Mouse (Mus musculus) forebrain, embryonic 11.5 days (tissue): ENCODE measurements around the gene P4hb. TPM values are rescaled to one million over a fixed set of nuclear protein-coding genes. Genes with fewer than 3 reads are reported as not detected.

Experiments used
- ATAC-seq: fragments of 200-750 bp; cut with Nextera tagmentation; replicated peaks from 2 replicates; pipeline ENCODE4 v1.8.0; 2017; ENCODE audit warnings: moderate TSS enrichment; ENCODE audit not compliant: low FRiP score
- DNase-seq: peaks from one replicate; pipeline ENCODE4 v3.0.0-alpha.2; 2017; ENCODE audit warnings: low spot score
- H3K27ac ChIP-seq: fragments of 300-500 bp; sonication (generic); 2 replicates; pipeline ENCODE4 v1.5.1; 2014; ENCODE audit warnings: low read depth, low read length
- H3K27me3 ChIP-seq: fragments of 300-500 bp; sonication (generic); 2 replicates; pipeline ENCODE4 v1.6.1; 2014; ENCODE audit warnings: mild to moderate bottlenecking, low read length, mixed read lengths; ENCODE audit not compliant: control insufficient read depth, insufficient read depth
- H3K36me3 ChIP-seq: fragments of 300-500 bp; sonication (generic); 2 replicates; pipeline ENCODE4 v1.6.1; 2014; ENCODE audit warnings: mild to moderate bottlenecking, low read length, moderate library complexity, mixed read lengths; ENCODE audit not compliant: control insufficient read depth, insufficient read depth
- H3K4me1 ChIP-seq: fragments of 300-500 bp; sonication (generic); replicated peaks from 2 replicates; pipeline ENCODE4 v1.6.1; 2014; ENCODE audit warnings: low read length, mixed read lengths; ENCODE audit not compliant: control insufficient read depth, insufficient read depth
- H3K4me2 ChIP-seq: fragments of 300-500 bp; sonication (generic); 2 replicates; pipeline ENCODE4 v1.6.1; 2014; ENCODE audit warnings: low read depth, mild to moderate bottlenecking, low read length, moderate library complexity, mixed read lengths; ENCODE audit not compliant: severe bottlenecking
- H3K4me3 ChIP-seq: fragments of 300-500 bp; sonication (generic); 2 replicates; pipeline ENCODE4 v1.5.1; 2014; ENCODE audit warnings: low read depth, low read length
- H3K9ac ChIP-seq: fragments of 300-500 bp; sonication (generic); 2 replicates; pipeline ENCODE4 v1.6.1; 2014; ENCODE audit warnings: low read length
- H3K9me3 ChIP-seq: fragments of 300-500 bp; sonication (generic); 2 replicates; pipeline ENCODE4 v1.6.1; 2016; ENCODE audit warnings: low read length, mixed read lengths; ENCODE audit not compliant: control insufficient read depth
- WGBS: fragments of 180-500 bp; shearing (Covaris S2); extraction: QIAGEN DNeasy Blood & Tissue Kit; methylation state at CpG from one replicate; pipeline ENCODE4 v1.1.7; 2014; 5-methylcytosine and 5-hydroxymethylcytosine counted together
- polyA plus RNA-seq: library from polyadenylated mRNA; unstranded; fragments of >200 nt; fragmentation: Nextera tagmentation; extraction: Ambion mirVana; gene quantifications from 2 replicates; pipeline ENCODE4 v1.2.1, GENCODE M21; 2014

The P4hb gene
- polyA plus RNA-seq, 1 experiment from 2014 or later, result 439 TPM

GRCm38 (mm10) chr11:120554834-120555233, 18.2 kb downstream of the P4hb start:
- H3K9me3 ChIP-seq, result no peaks in the 10 kb centered on the region
- H3K27me3 ChIP-seq, result no peaks in the 10 kb centered on the region
- DNase-seq, result no peak
- H3K4me1 ChIP-seq, result peaks cover 3% of the 10 kb centered on the region; the same call in 1 of the 2 replicates
- no peak overlapping the region for H3K27ac ChIP-seq
- no peak overlapping the region for H3K4me3 ChIP-seq
- no peak overlapping the region for H3K9ac ChIP-seq
- WGBS, result 86% methylated on average over 7 of the region's 7 CpGs
- H3K4me2 ChIP-seq, result no peak overlapping the region
- ATAC-seq, result no peak
- peaks cover 3% of the 10 kb centered on the region; the same call in 1 of the 2 replicates for H3K36me3 ChIP-seq

DNA sequence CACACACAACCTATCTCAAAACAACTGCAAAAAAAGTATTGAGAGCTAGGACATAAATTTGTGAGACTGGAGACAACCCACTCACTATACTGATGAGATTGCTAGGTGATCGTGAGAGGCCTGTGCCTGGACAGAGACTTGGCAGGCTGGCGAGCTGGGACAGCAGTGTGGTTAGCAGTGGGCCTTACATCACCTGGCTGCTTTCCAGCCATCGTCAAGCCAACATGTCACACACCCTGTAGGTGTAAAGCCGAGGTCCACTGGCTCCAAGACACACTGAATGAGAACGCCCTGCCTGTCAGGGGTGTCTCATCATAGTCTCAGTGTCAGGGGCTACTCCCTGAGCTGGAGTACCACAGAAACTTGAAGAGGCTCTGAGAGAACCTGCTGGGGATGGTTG, 20.3 kb downstream of the P4hb start:
- Histone ChIP-seq H3K27me3 (no peaks in the 10 kb centered on the region), H3K4me2 (no peak overlapping the region), H3K9me3 (no peaks in the 10 kb centered on the region), H3K4me1 (peaks cover 3% of the 10 kb centered on the region; the same call in 1 of the 2 replicates), H3K4me3 (no peak overlapping the region), H3K9ac (no peak overlapping the region), H3K36me3 (no peaks in the 10 kb centered on the region), H3K27ac (no peak overlapping the region)
- no peak for DNase-seq
- 84% methylated on average over 5 of the region's 5 CpGs for WGBS
- ATAC-seq, result no peak

DNA sequence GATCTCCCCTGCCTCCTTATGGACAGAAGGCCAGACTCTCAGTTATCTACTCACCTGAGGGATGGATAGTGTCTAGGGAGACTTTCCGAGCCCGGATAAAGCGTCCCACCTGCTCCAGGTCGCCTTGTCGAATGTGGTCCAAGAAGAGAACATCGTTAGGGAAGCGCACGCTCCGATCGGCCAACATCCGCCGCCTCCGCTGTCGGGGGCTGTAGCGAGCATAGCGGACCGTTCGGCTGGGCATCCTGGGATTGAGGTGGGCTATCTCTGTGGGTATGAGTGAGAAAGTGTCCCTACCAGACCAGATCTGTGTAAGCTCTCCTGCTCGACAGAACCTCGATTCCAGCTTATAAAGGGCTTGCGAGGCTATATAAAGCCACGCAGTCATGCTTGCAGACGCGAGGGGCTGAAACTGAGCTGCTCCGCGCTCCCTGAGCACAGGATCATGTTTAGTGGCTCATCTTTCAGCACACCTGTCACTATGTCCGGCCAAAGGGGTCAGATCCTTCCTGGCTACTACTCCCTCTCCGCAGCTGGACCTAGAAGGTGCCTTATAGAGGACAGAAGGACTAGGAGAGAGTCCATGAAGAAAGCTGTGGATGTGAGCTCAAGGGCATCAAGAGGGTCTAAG, 22.1 kb downstream of the P4hb start, which contains the start of gene Ppp1r27:
Gene Ppp1r27 (minus strand): TSS at position 323 of the 631 bp plus-strand sequence.
- Histone ChIP-seq H3K4me3 (peak within 1 kb of the TSS; percentile 86), H3K9ac (peak within 1 kb of the TSS; percentile 82), H3K36me3 (no peaks in the 10 kb centered on the region), H3K27ac (no peak within 1 kb of the TSS), H3K4me1 (peaks cover 3% of the 10 kb centered on the region; the same call in 1 of the 2 replicates), H3K4me2 (peak within 1 kb of the TSS; percentile 72), H3K27me3 (no peaks in the 10 kb centered on the region), H3K9me3 (no peaks in the 10 kb centered on the region)
- ATAC-seq, result no peak
- no peak for DNase-seq
- WGBS, result 95% methylated on average over 28 of the region's 28 CpGs

GRCm38 (mm10) chr11:120549986-120550809, 22.9 kb downstream of the P4hb start:
- Histone ChIP-seq H3K4me3 (peak overlapping the region; percentile 86), H3K27me3 (no peaks in the 10 kb centered on the region), H3K9me3 (no peaks in the 10 kb centered on the region), H3K4me1 (peaks cover 3% of the 10 kb centered on the region; the same call in 1 of the 2 replicates), H3K9ac (peak overlapping the region; percentile 82), H3K4me2 (peak overlapping the region; percentile 72), H3K36me3 (no peaks in the 10 kb centered on the region), H3K27ac (no peak overlapping the region)
- ATAC-seq, result peak; percentile 40
- WGBS, result 75% methylated on average over 11 of the region's 11 CpGs
- no peak for DNase-seq

GRCm38 (mm10) chr11:120549168-120549945, 23.7 kb downstream of the P4hb start, which contains the start of gene Mcrip1:
Mcrip1 (minus strand) TSS chr11:120549727.
- H3K4me3 ChIP-seq, result peak within 1 kb of the TSS; percentile 86
- H3K36me3 ChIP-seq, result peaks cover 2% of the 10 kb centered on the region; the same call in 1 of the 2 replicates
- H3K4me1 ChIP-seq, result peaks cover 3% of the 10 kb centered on the region; the same call in 1 of the 2 replicates
- ATAC-seq, result peak; percentile 91
- peak; percentile 95 for DNase-seq
- peak within 1 kb of the TSS; percentile 72 for H3K4me2 ChIP-seq
- H3K9me3 ChIP-seq, result no peaks in the 10 kb centered on the region
- H3K27ac ChIP-seq, result peak within 1 kb of the TSS; percentile 58
- H3K9ac ChIP-seq, result peak within 1 kb of the TSS; percentile 82
- H3K27me3 ChIP-seq, result no peaks in the 10 kb centered on the region
- WGBS, result under 1% methylated on average over 75 of the region's 87 CpGs

- peak overlapping the region; percentile 82 for H3K9ac ChIP-seq
- peaks cover 2% of the 10 kb centered on the region; the same call in 1 of the 2 replicates for H3K36me3 ChIP-seq
- no peaks in the 10 kb centered on the region for H3K27me3 ChIP-seq
- peak overlapping the region; percentile 58 for H3K27ac ChIP-seq
- peak overlapping the region; percentile 86 for H3K4me3 ChIP-seq
- H3K9me3 ChIP-seq, result no peaks in the 10 kb centered on the region
- WGBS, result 32% methylated on average over 7 of the region's 7 CpGs
- ATAC-seq (no peak), DNase-seq (no peak)
- peak overlapping the region; percentile 72 for H3K4me2 ChIP-seq
- peaks cover 3% of the 10 kb centered on the region; the same call in 1 of the 2 replicates for H3K4me1 ChIP-seq
These were observed 24.3 kb downstream of the P4hb start for GRCm38 (mm10) chr11:120548786-120549167.

GRCm38 (mm10) chr11:120548214-120548613, 24.8 kb downstream of the P4hb start:
- H3K27me3 ChIP-seq, result no peaks in the 10 kb centered on the region
- DNase-seq, result no peak
- peaks cover 3% of the 10 kb centered on the region; the same call in 1 of the 2 replicates for H3K4me1 ChIP-seq
- peak overlapping the region; percentile 72; the same call in 1 of the 2 replicates for H3K4me2 ChIP-seq
- ATAC-seq, result no peak
- WGBS, result 95% methylated on average over 3 of the region's 3 CpGs
- H3K9ac ChIP-seq, result peak overlapping the region; percentile 82; the same call in 1 of the 2 replicates
- H3K9me3 ChIP-seq, result no peaks in the 10 kb centered on the region
- H3K4me3 ChIP-seq, result peak overlapping the region; percentile 86; the same call in 1 of the 2 replicates
- H3K27ac ChIP-seq, result no peak overlapping the region
- H3K36me3 ChIP-seq, result peaks cover 7% of the 10 kb centered on the region; the same call in 1 of the 2 replicates

- WGBS, result 77% methylated on average over 2 of the region's 2 CpGs
- no peak overlapping the region for H3K4me3 ChIP-seq
- no peaks in the 10 kb centered on the region for H3K27me3 ChIP-seq
- no peak overlapping the region for H3K9ac ChIP-seq
- peaks cover 11% of the 10 kb centered on the region; the same call in 1 of the 2 replicates for H3K36me3 ChIP-seq
- peaks cover 3% of the 10 kb centered on the region; the same call in 1 of the 2 replicates for H3K4me1 ChIP-seq
- DNase-seq, result no peak
- H3K9me3 ChIP-seq, result no peaks in the 10 kb centered on the region
- H3K27ac ChIP-seq, result no peak overlapping the region
- no peak for ATAC-seq
- no peak overlapping the region for H3K4me2 ChIP-seq
These were observed 25.6 kb downstream of the P4hb start for GRCm38 (mm10) chr11:120547469-120547868.
